Mouse (Mus musculus) stomach, embryonic 14.5 days (tissue): ENCODE data around the gene Pawr. TPM values are rescaled to one million over a fixed set of nuclear protein-coding genes. Genes with fewer than 3 reads are reported as not detected.

Source experiments
- ATAC-seq: fragments of 200-750 bp; cut with Nextera tagmentation; 2 replicates; pipeline ENCODE4 v1.8.0; 2017; ENCODE audit warnings: low read depth, moderate TSS enrichment; ENCODE audit not compliant: insufficient number of reproducible peaks, insufficient read depth, low FRiP score
- H3K27ac ChIP-seq: fragments of 300-500 bp; sonication (generic); 2 replicates; pipeline ENCODE4 v1.5.1; 2014; ENCODE audit warnings: mild to moderate bottlenecking, low read length, moderate library complexity, mixed read lengths
- H3K27me3 ChIP-seq: fragments of 300-500 bp; sonication (generic); 2 replicates; pipeline ENCODE4 v1.6.1; 2014; ENCODE audit warnings: low read length, control low read depth, mixed read lengths; ENCODE audit not compliant: control insufficient read depth, insufficient read depth
- H3K36me3 ChIP-seq: fragments of 300-500 bp; sonication (generic); 2 replicates; pipeline ENCODE4 v1.6.1; 2014; ENCODE audit warnings: mild to moderate bottlenecking, control low read depth, low read length, moderate library complexity, mixed read lengths; ENCODE audit not compliant: control insufficient read depth, insufficient read depth
- H3K4me1 ChIP-seq: fragments of 300-500 bp; sonication (generic); 2 replicates; pipeline ENCODE4 v1.6.1; 2014; ENCODE audit warnings: low read length, control low read depth, mixed read lengths; ENCODE audit not compliant: control insufficient read depth, insufficient read depth
- H3K4me2 ChIP-seq: fragments of 300-500 bp; sonication (generic); replicated peaks from 2 replicates; pipeline ENCODE4 v1.6.1; 2014; ENCODE audit warnings: low read depth, low read length, control low read depth
- H3K4me3 ChIP-seq: fragments of 300-500 bp; sonication (generic); 2 replicates; pipeline ENCODE4 v1.5.1; 2014; ENCODE audit warnings: low read depth, low read length, control low read depth
- H3K9ac ChIP-seq: fragments of 300-500 bp; sonication (generic); replicated peaks from 2 replicates; pipeline ENCODE4 v1.6.1; 2014; ENCODE audit warnings: low read depth, mild to moderate bottlenecking, control low read depth, low read length, moderate library complexity, mixed read lengths
- H3K9me3 ChIP-seq: fragments of 300-500 bp; sonication (generic); 2 replicates; pipeline ENCODE4 v1.6.1; 2016; ENCODE audit warnings: low read depth, low read length, control low read depth; ENCODE audit not compliant: control insufficient read depth
- WGBS: fragments of 180-500 bp; shearing (Covaris S2); extraction: QIAGEN DNeasy Blood & Tissue Kit; methylation state at CpG from one replicate; pipeline ENCODE4 v1.1.7; 2014; 5-methylcytosine and 5-hydroxymethylcytosine counted together
- polyA plus RNA-seq: library from polyadenylated mRNA; unstranded; fragments of >200 nt; fragmentation: Nextera tagmentation; extraction: Ambion mirVana; gene quantifications from 2 replicates; pipeline ENCODE4 v1.2.1, GENCODE M21; 2014

Pawr gene
- polyA plus RNA-seq, 1 experiment from 2014 or later = 13.5 TPM

DNA sequence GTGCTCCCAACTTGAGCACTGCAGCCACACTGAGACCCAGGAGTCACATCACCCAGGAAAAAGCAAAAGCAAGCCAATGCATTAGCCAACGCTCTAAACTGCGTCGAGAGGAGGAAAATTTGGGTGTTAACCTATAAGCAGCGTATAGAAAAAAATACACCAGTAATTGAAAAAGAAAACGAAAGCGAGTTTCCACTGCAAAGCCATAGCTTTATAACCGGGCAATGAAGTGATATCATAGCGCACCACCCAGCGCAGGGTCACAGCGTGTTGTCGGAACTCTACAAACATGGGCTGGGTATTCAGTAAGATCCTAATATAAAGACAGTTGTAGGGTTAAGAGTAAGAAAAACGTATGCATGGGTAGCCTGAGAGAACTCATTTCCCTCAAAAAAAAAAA lies 2.9 kb upstream of the Pawr start:
- Histone ChIP-seq H3K27ac (no peak overlapping the region), H3K9me3 (no peaks in the 10 kb centered on the region), H3K4me1 (no peaks in the 10 kb centered on the region), H3K4me2 (no peak overlapping the region), H3K36me3 (no peaks in the 10 kb centered on the region), H3K9ac (no peak overlapping the region), H3K4me3 (no peak overlapping the region), H3K27me3 (no peaks in the 10 kb centered on the region)
- no peak for ATAC-seq
- 80% methylated on average over 12 of the region's 12 CpGs for WGBS

DNA sequence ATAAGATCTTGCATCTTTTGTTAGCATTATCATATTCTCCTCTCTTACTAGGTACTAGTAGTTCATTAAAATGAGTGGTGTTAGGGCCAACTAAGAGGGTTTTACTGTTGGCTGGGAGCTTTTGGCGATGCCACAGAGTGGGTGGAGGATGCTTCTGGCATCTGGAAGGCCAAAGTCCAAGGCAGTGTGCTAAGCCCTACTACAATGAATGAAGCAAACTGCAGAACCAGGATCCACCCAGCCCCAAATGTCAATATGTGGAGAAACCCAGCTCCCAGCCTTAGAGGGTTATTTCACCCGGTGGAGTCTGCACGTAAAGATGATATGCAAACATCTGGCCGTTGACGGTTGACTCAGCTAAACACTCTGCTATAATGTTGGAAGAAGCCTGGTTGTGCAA lies 2.1 kb upstream of the Pawr start:
- no peak overlapping the region for H3K27ac ChIP-seq
- no peak overlapping the region for H3K4me2 ChIP-seq
- H3K27me3 ChIP-seq = no peaks in the 10 kb centered on the region
- no peaks in the 10 kb centered on the region for H3K36me3 ChIP-seq
- no peaks in the 10 kb centered on the region for H3K4me1 ChIP-seq
- no peak for ATAC-seq
- WGBS = 48% methylated on average over 5 of the region's 5 CpGs
- no peaks in the 10 kb centered on the region for H3K9me3 ChIP-seq
- H3K4me3 ChIP-seq = no peak overlapping the region
- no peak overlapping the region for H3K9ac ChIP-seq

DNA sequence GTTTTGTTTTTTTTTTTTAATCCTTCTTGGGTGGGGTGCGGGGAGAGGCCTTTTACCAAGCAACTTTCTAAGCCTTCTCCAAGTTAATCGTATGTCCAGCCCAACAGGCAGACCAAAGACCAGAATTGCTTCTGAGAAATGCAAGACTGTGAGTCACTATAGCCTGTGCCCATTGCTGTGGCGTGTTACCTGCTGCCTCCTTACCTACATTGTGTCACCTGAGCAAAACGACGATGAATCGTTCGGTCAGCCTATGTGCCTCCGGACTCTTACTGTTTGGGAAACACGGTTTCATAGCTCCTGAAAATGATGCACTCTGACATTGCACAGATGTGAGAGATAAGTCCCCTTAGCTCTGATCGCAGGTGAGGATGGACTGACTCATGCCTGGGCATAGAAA lies 957 bp upstream of the Pawr start:
- Histone ChIP-seq H3K36me3 (no peaks in the 10 kb centered on the region), H3K27me3 (no peaks in the 10 kb centered on the region), H3K4me2 (peak overlapping the region; percentile 74), H3K4me3 (peak overlapping the region; percentile 89), H3K27ac (peak overlapping the region; percentile 30; the same call in 1 of the 2 replicates), H3K9ac (no peak overlapping the region), H3K9me3 (no peaks in the 10 kb centered on the region), H3K4me1 (no peaks in the 10 kb centered on the region)
- ATAC-seq = no peak
- 8% methylated on average over 10 of the region's 10 CpGs for WGBS

DNA sequence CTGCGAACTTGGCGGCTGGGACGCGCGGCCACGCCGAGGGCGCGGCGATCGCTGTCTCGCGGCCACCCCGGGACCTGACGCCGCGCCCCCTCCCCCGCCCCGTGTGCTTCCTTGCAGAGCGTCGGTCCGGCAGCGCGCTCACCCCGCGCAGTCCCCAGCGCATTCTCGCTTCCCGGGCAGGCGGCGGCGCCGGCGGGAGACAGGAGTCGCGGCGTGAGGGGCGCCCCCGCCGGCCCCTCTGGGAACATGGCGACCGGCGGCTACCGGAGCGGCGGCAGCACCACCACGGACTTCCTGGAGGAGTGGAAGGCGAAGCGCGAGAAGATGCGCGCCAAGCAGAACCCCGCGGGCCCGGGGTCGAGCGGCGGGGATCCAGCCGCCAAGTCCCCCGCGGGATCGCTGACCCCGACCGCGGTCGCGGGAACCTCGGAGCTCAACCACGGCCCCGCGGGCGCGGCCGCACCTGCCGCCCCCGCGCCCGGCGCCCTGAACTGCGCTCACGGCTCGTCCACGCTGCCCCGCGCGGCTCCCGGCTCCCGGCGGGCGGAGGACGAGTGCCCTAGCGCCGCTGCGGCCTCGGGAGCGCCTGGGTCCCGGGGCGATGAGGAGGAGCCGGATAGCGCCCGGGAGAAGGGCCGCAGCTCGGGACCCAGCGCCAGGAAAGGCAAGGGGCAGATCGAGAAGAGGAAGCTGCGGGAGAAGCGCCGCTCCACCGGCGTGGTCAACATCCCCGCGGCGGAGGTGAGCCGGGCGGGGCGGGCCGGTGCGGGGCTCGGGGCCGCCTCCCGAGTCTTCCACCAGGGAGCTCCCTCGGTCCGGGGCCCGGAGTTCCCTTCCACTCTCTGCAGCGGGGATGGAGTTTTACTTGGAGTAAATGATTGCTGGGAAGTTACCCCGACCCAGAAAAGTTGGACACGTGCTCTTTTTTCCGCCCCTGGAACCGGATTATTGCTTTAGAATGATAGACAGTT lies 935 bp downstream of the Pawr start:
- Histone ChIP-seq H3K27ac (peak overlapping the region; percentile 92), H3K4me2 (peak overlapping the region; percentile 74), H3K4me1 (no peaks in the 10 kb centered on the region), H3K9me3 (no peaks in the 10 kb centered on the region), H3K9ac (peak overlapping the region; percentile 86), H3K27me3 (no peaks in the 10 kb centered on the region), H3K36me3 (no peaks in the 10 kb centered on the region), H3K4me3 (peak overlapping the region; percentile 89)
- ATAC-seq = peak; percentile 43
- WGBS = under 1% methylated on average over 103 of the region's 129 CpGs

DNA sequence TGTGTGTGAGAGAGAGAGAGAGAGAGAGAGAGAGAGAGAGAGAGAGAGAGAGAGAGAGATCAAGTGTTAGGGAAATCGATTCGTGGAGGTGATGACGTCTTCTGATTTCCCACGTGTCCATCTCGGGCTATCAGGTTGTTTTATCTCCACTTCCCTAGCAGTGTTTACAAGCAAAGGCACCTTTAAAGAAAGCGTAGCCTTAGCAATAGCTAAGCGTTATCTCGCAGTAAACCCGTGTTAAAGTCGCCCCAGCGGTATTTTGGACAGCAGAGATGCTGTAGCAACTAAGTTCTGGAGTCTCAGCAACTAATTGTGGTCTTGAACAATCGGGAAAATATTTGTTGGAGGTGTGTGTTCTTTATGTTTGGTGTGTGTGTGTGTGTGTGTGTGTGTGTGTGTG lies 1.7 kb downstream of the Pawr start:
- Histone ChIP-seq H3K4me2 (peak overlapping the region; percentile 74), H3K36me3 (no peaks in the 10 kb centered on the region), H3K27ac (peak overlapping the region; percentile 92; the same call in 1 of the 2 replicates), H3K9me3 (no peaks in the 10 kb centered on the region), H3K4me1 (no peaks in the 10 kb centered on the region), H3K9ac (peak overlapping the region; percentile 86; the same call in 1 of the 2 replicates), H3K27me3 (no peaks in the 10 kb centered on the region), H3K4me3 (peak overlapping the region; percentile 89)
- 4% methylated on average over 12 of the region's 12 CpGs for WGBS
- no peak for ATAC-seq

DNA sequence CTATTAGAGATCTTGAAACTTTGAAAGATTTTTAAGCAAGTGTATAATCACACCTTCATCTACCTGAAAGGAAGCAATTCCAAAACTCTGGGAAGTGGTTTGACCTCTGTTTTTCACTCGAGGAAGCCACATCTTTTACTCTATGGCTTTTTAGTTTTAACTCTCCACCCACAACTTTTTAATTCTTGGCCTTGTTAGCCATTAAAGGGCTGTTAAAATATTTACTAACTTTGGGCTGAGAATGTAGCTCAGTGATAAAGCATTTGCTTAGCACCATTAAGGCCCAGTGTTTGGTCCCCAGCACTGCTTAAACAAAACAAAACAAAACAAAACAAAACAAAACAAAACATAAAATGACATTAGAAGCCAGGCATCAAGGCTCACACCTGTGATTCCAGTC lies 2.2 kb downstream of the Pawr start:
- Histone ChIP-seq H3K27ac (no peak overlapping the region), H3K4me1 (no peaks in the 10 kb centered on the region), H3K4me3 (peak overlapping the region; percentile 89; the same call in 1 of the 2 replicates), H3K9ac (no peak overlapping the region), H3K4me2 (peak overlapping the region; percentile 74), H3K36me3 (no peaks in the 10 kb centered on the region), H3K27me3 (no peaks in the 10 kb centered on the region), H3K9me3 (no peaks in the 10 kb centered on the region)
- WGBS = 21% methylated on average over 1 of the region's 1 CpGs
- ATAC-seq = no peak

DNA sequence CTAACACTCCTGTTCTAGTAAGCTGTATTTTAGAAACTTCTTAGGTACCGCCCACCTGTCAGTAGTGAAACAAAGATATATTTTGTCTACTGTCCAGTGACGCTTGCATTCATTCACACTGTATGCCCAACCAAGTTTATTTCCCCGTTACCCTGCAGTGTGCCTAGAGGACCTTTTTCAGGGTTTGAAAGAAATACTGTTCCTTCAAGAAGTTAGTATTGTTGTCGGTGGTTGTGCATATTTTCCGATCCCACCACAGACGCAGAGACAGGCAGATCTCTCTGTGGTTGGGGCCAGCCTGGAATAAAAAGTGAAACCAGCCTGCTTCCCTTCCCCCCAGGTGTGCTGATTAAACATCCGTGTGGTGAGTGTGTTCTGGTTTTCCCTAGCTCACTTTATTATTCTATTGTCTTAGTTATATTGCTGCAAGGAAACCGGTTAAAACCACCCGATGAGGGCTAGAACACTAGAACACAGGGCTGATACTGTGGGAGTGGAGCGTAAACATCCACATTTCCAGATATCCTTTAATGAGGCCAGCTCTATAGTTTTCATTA lies 3.9 kb downstream of the Pawr start:
- WGBS = 89% methylated on average over 10 of the region's 10 CpGs
- ATAC-seq = no peak
- H3K27ac ChIP-seq = no peak overlapping the region
- H3K4me3 ChIP-seq = no peak overlapping the region
- H3K9me3 ChIP-seq = no peaks in the 10 kb centered on the region
- H3K4me2 ChIP-seq = no peak overlapping the region
- H3K36me3 ChIP-seq = no peaks in the 10 kb centered on the region
- no peaks in the 10 kb centered on the region for H3K27me3 ChIP-seq
- H3K9ac ChIP-seq = no peak overlapping the region
- H3K4me1 ChIP-seq = no peaks in the 10 kb centered on the region

DNA sequence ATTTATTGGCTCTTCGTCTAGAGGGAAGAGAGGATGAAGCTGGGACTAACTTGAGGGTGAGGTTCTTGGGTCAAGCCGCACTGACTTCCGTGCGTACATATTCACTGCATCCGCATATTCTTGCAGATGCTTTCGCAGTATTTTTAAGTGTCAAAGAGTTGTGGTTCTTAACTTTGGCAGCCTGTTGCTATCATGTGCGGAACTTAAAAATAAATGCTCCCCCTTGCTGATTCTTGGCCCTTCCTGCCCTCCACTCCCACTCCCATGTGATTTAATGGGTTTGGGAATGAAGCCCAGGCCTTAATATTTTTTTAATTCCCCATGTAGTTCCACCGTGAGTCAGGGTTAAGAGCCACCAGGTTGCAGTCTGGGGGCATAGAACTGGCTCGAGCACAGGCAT lies 4.7 kb downstream of the Pawr start:
- no peak for ATAC-seq
- Histone ChIP-seq H3K9ac (no peak overlapping the region), H3K27me3 (no peaks in the 10 kb centered on the region), H3K4me1 (no peaks in the 10 kb centered on the region), H3K27ac (no peak overlapping the region), H3K36me3 (no peaks in the 10 kb centered on the region), H3K4me2 (no peak overlapping the region), H3K9me3 (no peaks in the 10 kb centered on the region), H3K4me3 (no peak overlapping the region)
- 66% methylated on average over 9 of the region's 9 CpGs for WGBS
